Mouse (Mus musculus) midbrain, embryonic 10.5 days (tissue): ENCODE results near the gene Igflr1. TPM values are rescaled to one million over a fixed set of nuclear protein-coding genes. Genes with fewer than 3 reads are reported as not detected.

Experiments
- DNase-seq: peaks from one replicate; pipeline ENCODE4 v3.0.0-alpha.2; 2017; ENCODE audit warnings: low spot score
- H3K27ac ChIP-seq: fragments of 300-500 bp; sonication (generic); replicated peaks from 2 replicates; pipeline ENCODE4 v1.5.1; 2016; ENCODE audit warnings: mild to moderate bottlenecking
- H3K27me3 ChIP-seq: fragments of 300-500 bp; sonication (generic); 2 replicates; pipeline ENCODE4 v1.6.1; 2016; ENCODE audit warnings: low read depth, mild to moderate bottlenecking; ENCODE audit not compliant: poor library complexity, severe bottlenecking
- H3K36me3 ChIP-seq: fragments of 300-500 bp; sonication (generic); 2 replicates; pipeline ENCODE4 v1.6.1; 2016; ENCODE audit warnings: mild to moderate bottlenecking, moderate library complexity
- H3K4me1 ChIP-seq: fragments of 300-500 bp; sonication (generic); 2 replicates; pipeline ENCODE4 v1.6.1; 2016
- H3K4me3 ChIP-seq: fragments of 300-500 bp; sonication (generic); 2 replicates; pipeline ENCODE4 v1.5.1; 2016; ENCODE audit warnings: mild to moderate bottlenecking, moderate library complexity
- H3K9me3 ChIP-seq: fragments of 300-500 bp; sonication (generic); replicated peaks from 2 replicates; pipeline ENCODE4 v1.6.1; 2016; ENCODE audit warnings: mild to moderate bottlenecking
- WGBS: fragments of 180-500 bp; shearing (Covaris S2); methylation state at CpG from one replicate; pipeline ENCODE4 v1.1.7; 2016; 5-methylcytosine and 5-hydroxymethylcytosine counted together
- polyA plus RNA-seq: library from polyadenylated mRNA; unstranded; fragments of >200 nt; fragmentation: Nextera tagmentation; extraction: Ambion mirVana; gene quantifications from 2 replicates; pipeline ENCODE4 v1.2.1, GENCODE M21; 2016

Gene Igflr1
- polyA plus RNA-seq, 1 experiment from 2014 or later = 4.4 TPM

DNA sequence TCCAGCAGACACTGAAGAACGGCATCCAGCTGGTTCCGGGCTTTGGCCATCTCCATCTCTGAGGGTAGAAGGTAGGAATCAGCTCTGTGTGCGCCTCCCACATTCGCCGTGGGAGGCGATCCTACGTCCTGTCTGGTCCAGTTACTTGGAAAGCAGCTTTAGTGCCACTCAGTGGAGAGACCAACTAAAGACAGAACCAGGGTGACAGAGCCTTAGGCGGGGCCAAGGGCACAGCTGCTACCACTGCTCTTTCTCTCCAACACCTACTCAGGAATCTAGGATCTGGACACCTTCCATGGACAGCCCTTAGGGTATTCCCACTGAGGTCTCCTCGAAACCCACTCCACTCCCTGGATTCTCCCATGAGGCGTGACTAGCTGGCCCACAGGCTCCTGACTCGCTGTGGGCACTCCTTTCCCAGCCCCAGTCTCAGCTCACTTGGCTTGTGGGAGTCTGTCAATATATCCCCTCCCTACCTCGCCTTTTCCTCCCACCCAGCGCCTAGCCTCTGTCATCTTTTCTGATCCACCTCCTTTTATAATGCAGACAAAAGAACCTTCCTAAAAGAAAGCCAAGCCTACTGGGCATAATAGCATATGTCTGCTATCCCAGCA, 7.2 kb upstream of the Igflr1 start:
- 92% methylated on average over 13 of the region's 13 CpGs for WGBS

DNA sequence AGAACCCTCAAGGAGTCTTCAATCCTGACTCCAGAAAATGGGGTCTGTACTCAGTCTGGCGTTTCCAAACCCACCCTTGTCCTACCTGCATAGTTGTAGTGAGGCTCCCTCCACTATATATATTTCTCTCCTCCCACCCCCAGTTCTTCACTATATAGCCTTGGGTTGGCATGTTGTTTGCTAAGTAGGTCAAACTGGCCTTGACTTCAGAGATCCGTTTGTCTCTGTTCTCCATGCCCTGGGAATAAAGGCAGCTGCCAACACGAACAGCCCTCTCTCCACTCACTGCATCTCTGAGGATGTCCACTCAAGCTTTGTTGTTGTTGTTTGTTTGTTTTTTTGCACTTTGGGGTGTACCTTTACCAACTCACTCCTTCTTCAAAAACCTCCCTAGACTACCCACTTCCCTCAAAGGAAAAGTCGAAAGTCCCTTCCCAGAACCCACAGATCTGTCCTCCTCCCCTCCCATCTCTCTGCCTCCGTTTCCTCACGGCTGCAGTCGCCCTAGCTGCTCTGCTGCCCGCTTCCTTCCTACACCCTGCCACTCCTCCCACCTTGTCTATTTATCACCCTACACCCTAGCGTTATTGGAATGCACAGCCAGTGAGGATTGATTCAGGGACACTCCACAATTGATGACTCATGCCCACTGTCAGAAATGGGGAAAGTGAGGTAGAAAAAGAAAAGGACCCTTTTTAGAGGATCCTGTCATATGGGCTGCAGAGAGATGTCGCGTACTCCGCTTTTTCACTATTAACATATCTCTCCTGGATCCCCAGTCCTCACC, 6.4 kb upstream of the Igflr1 start:
- 20% methylated on average over 12 of the region's 12 CpGs for WGBS
- H3K36me3 ChIP-seq = peaks cover 44% of the 10 kb centered on the region
- peak overlapping the region; percentile 76 for H3K4me3 ChIP-seq
- no peak for DNase-seq
- H3K9me3 ChIP-seq = no peaks in the 10 kb centered on the region
- no peaks in the 10 kb centered on the region for H3K27me3 ChIP-seq
- peaks cover 33% of the 10 kb centered on the region for H3K4me1 ChIP-seq
- H3K27ac ChIP-seq = peak overlapping the region; percentile 81

More for the DNA sequence above, 7.2 kb upstream of the Igflr1 start:
- Histone ChIP-seq H3K9me3 (no peaks in the 10 kb centered on the region), H3K4me3 (peak overlapping the region; percentile 76), H3K4me1 (peaks cover 39% of the 10 kb centered on the region), H3K27me3 (0 out of 2 replicates have a peak, but pooled peaks cover 4% of the 10 kb centered on the region), H3K27ac (no peak overlapping the region), H3K36me3 (peaks cover 44% of the 10 kb centered on the region)
- no peak for DNase-seq

DNA sequence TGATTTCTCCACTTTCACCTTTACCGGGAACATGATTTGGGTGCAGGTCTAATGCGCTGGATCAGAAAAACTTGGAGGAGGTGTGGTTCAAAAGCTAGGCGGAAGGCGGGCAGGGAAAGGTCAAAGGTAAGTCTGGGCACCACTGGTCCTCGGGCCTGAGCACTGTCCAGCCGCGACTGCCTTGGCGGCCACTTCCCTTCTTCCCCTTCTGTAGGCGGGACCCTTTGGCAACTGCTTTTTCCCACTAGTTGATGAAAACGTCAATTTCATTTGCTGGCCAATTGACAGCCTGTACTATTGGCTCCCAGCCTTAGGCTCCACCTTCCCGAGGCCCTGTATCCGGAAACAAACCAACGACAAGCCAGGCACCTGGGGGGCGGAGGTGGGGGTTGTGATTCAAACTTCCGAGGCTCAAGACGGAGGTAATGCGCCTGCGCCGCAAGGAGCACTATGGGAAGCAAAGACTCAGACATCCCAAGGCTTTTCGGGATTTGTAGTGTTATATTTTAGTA, 5.7 kb upstream of the Igflr1 start, which contains the start of gene Lin37:
TSS of gene Lin37 (minus strand) at position 396 of the 512 bp plus-strand sequence.
- Histone ChIP-seq H3K4me3 (peak within 1 kb of the TSS; percentile 76), H3K4me1 (peaks cover 36% of the 10 kb centered on the region), H3K27me3 (no peaks in the 10 kb centered on the region), H3K9me3 (no peaks in the 10 kb centered on the region), H3K36me3 (peaks cover 39% of the 10 kb centered on the region), H3K27ac (peak within 1 kb of the TSS; percentile 81)
- 0% methylated on average over 20 of the region's 20 CpGs for WGBS
- DNase-seq = peak; percentile 95

DNA sequence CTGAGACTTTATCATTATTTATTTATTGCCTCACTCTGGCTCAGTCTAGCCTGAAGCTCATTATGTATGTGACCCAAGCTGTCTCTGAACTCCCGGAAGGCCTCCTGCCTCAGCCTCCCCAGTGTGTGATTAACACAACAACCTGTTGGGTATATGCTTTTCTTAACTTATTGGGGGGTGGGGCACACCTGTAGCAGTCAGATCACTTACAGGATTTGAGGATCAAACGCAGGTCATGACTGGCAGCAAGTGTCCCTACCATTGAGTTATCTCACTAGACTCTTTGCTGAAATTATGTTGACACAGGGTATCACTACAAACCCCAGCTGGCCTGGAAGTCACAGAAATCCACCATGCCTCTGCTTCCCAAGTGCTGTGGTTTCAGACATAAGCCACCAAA, 4.9 kb upstream of the Igflr1 start:
- Histone ChIP-seq H3K4me1 (peaks cover 36% of the 10 kb centered on the region), H3K9me3 (no peaks in the 10 kb centered on the region), H3K27me3 (no peaks in the 10 kb centered on the region), H3K36me3 (peaks cover 39% of the 10 kb centered on the region), H3K4me3 (peak overlapping the region; percentile 76; the same call in 1 of the 2 replicates), H3K27ac (no peak overlapping the region)
- WGBS = 74% methylated on average over 2 of the region's 2 CpGs
- DNase-seq = no peak

DNA sequence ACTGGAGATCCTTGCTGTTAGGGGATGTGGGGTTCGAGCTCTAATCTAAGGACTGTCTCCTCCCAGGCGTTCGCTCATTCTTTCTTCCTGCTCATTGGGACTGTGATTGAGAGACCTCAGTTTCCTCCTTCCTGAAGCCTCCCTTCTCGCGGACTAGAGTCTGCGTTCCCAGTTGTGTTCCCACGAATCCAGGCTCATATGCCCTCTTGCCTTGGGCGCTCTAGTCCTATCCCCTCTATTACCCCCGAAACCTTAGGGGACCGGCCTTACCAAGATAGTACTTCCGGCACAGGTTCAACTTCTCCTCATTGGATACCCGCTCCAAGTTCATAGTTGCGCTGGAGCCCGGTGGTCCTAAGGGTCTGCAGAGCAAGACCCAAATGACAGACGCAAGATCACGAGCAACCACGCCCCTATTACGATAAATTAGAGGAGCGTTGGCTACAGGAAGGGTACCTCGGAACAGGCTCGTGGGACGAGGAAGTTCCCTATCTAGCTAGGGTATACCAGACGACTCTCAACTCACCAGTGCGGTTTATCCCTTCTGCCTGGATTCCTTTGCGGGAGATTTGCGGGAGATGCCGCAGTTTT, 2.6 kb upstream of the Igflr1 start:
- DNase-seq = peak; percentile 33
- peaks cover 39% of the 10 kb centered on the region for H3K36me3 ChIP-seq
- WGBS = 4% methylated on average over 27 of the region's 27 CpGs
- H3K27me3 ChIP-seq = no peaks in the 10 kb centered on the region
- H3K4me1 ChIP-seq = peaks cover 33% of the 10 kb centered on the region
- H3K4me3 ChIP-seq = peak overlapping the region; percentile 71
- no peaks in the 10 kb centered on the region for H3K9me3 ChIP-seq
- peak overlapping the region; percentile 93 for H3K27ac ChIP-seq

DNA sequence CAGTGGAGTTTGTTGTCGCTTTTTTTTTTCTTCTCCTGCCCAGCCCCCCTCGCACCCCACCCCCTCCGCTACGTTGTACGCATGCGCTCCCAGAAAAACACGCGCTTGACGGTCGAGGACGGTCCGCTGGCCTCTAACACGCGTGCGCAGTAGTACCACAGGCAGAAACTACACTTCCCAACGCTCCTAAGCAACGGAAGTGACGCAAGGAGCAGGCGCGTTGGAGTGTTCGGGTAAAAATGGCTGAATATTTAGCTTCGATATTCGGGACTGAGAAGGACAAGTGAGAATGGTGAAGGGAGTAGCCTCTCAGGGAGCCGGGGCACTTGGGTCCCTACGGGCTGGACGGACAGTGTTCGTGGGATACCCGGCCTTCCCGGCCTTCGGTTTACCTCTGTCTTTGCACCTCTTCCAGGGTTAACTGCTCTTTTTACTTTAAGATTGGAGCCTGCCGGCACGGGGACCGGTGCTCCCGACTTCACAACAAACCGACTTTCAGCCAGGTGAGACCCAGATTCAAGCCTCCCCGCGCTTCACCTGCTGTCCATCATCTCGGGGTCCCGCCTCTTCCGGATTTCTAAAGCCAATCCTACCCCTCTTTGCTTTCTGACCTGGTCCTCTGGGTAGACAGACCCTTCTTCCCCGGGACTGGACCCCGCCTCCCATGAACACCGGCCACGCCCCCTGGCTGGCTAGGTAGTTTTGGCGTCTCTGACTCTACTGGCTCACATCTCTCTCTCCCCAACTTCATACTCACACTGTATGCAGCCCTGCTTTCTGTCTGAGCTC, 1.9 kb upstream of the Igflr1 start, which contains the start of the genes U2af1l4, Gm49396 and Psenen:
TSS of gene U2af1l4 (plus strand) at position 185 of the 789 bp plus-strand sequence.
TSS of gene Gm49396 (plus strand) at position 228 of the 789 bp plus-strand sequence.
TSS of gene Psenen (minus strand) at position 511 of the 789 bp plus-strand sequence.
- no peaks in the 10 kb centered on the region for H3K9me3 ChIP-seq
- peak; percentile 97 for DNase-seq
- no peaks in the 10 kb centered on the region for H3K27me3 ChIP-seq
- peak within 1 kb of the TSS; percentile 93 for H3K27ac ChIP-seq
- peak within 1 kb of the TSS; percentile 71 for H3K4me3 ChIP-seq
- H3K36me3 ChIP-seq = peaks cover 40% of the 10 kb centered on the region
- peaks cover 28% of the 10 kb centered on the region for H3K4me1 ChIP-seq
- WGBS = under 1% methylated on average over 45 of the region's 45 CpGs

DNA sequence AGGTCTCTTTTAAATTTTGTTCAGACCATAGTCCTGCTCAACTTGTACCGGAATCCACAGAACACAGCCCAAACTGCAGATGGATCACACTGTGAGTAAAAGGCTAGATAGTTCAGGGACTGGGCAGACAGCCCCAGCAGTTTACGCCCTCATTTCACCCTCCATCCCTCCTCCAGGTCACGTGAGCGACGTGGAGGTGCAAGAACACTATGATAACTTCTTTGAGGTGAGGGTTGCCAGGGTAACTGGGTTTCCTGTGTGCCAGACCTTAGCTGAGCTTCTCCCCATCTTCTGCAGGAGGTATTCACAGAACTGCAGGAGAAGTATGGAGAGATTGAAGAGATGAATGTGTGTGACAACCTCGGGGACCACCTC, 1.3 kb upstream of the Igflr1 start:
- H3K27ac ChIP-seq = peak overlapping the region; percentile 93
- DNase-seq = no peak
- WGBS = 26% methylated on average over 6 of the region's 6 CpGs

DNA sequence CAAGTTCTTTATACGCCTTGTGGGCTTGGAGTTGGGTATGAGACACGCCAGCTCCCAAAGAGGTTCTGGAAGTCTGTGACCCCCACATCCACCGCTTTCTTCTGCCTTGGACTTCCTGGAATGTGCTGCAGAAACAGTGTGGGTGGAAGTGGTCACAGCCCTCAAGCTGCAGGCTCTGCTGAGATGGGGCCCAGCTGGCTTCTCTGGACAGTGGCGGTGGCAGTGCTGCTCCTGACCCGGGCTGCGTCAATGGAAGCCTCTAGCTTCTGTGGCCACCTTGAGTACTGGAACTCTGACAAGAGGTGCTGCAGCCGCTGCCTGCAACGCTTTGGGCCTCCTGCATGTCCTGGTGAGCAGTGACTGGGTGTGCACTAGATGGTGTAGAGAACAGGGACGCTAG, 806 bp downstream of the Igflr1 start:
- Histone ChIP-seq H3K4me3 (no peak overlapping the region), H3K9me3 (no peaks in the 10 kb centered on the region), H3K27ac (no peak overlapping the region), H3K4me1 (peaks cover 14% of the 10 kb centered on the region), H3K27me3 (no peaks in the 10 kb centered on the region), H3K36me3 (peaks cover 68% of the 10 kb centered on the region)
- DNase-seq = no peak
- WGBS = 91% methylated on average over 9 of the region's 9 CpGs

More for the DNA sequence above, 1.3 kb upstream of the Igflr1 start:
- H3K4me3 ChIP-seq = peak overlapping the region; percentile 71
- H3K27me3 ChIP-seq = no peaks in the 10 kb centered on the region
- no peaks in the 10 kb centered on the region for H3K9me3 ChIP-seq
- H3K36me3 ChIP-seq = peaks cover 46% of the 10 kb centered on the region
- peaks cover 22% of the 10 kb centered on the region for H3K4me1 ChIP-seq

DNA sequence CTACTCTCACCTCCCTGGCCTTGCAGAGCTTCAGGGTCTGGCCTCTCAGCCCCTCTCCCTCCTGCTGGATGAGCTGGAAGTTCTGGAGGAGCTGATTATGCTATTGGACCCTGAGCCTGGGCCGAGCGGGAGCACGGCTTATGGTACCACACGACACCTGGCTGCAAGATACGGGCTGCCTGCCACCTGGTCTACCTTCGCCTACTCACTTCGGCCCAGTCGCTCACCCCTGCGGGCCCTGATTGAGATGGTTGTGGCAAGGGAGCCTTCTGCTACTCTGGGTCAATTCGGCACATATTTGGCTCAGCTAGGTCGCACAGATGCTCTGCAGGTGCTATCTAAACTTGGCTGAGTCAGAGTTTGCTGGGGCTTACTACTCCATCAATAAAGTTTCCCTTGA, 2.3 kb downstream of the Igflr1 start:
- Histone ChIP-seq H3K4me1 (peaks cover 9% of the 10 kb centered on the region), H3K36me3 (peaks cover 81% of the 10 kb centered on the region), H3K27ac (no peak overlapping the region), H3K27me3 (no peaks in the 10 kb centered on the region), H3K4me3 (no peak overlapping the region), H3K9me3 (no peaks in the 10 kb centered on the region)
- DNase-seq = no peak
- 96% methylated on average over 11 of the region's 11 CpGs for WGBS

DNA sequence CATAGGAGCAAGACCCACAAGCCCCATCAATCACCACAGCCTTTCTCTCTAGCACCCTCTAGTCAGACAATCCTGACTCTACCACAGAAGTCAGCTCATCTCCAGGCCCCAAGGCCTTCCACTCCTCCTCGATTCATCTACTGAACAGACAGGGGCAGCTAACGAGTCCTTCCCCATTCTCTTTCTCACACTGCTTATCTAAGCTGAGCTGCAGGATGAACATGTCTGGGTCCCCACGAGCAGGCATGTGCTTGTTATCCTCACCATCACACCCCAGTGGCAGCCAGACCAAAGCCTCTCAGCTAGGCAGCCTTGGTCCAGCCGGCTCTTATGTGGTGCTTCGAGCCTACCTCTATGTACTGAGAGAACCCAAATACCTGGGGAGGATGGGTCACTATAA, 7.2 kb downstream of the Igflr1 start:
- Histone ChIP-seq H3K9me3 (no peaks in the 10 kb centered on the region), H3K4me1 (no peaks in the 10 kb centered on the region), H3K36me3 (peaks cover 98% of the 10 kb centered on the region), H3K27me3 (no peaks in the 10 kb centered on the region), H3K27ac (no peak overlapping the region), H3K4me3 (no peak overlapping the region)
- DNase-seq = no peak
- WGBS = 87% methylated on average over 5 of the region's 5 CpGs

DNA sequence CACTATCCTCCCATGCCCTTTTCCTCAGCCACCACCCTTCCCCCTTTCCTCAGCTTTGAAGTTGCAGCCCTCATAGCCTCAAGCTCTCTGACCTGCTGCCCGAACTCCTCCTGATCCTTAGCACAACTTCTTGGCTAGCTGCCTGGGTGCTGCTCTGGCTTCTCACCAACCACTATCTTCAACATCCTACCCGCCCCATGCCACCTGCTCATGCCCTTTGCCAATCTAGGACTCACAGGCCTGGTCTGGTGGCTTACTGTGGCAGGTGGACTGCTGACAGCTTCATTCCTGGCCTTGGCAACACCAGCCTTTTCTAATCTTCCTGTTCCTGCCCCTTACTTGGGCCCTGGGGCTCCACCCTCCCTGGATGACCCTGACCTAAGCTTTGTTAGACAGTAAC, 7.7 kb downstream of the Igflr1 start:
- Histone ChIP-seq H3K27ac (no peak overlapping the region), H3K4me3 (no peak overlapping the region), H3K36me3 (peaks cover 100% of the 10 kb centered on the region), H3K9me3 (no peaks in the 10 kb centered on the region), H3K27me3 (no peaks in the 10 kb centered on the region), H3K4me1 (no peaks in the 10 kb centered on the region)
- 92% methylated on average over 2 of the region's 2 CpGs for WGBS
- no peak for DNase-seq

DNA sequence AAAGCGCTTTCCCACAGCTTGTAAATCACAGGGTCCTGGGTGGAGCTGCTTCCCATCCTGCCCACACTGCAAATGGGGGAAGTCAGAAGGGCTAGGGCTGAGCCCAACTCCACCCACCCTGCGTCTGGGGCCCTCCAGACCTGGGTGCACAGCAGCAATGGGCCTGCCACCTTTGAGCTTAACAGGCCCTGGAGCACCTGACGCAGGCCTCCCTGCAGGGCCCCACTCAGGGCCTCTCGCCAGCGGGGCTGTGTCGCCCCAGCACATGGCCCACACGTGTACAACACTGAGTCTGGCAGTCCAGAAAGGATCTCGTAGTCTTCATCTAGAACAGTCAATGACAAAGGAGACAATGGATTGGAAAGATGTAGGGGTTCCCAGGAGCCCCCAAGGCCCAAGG, 14.7 kb downstream of the Igflr1 start:
- Histone ChIP-seq H3K27ac (no peak overlapping the region), H3K27me3 (no peaks in the 10 kb centered on the region), H3K4me3 (no peak overlapping the region), H3K36me3 (peaks cover 99% of the 10 kb centered on the region), H3K4me1 (no peaks in the 10 kb centered on the region), H3K9me3 (no peaks in the 10 kb centered on the region)
- DNase-seq = no peak
- 95% methylated on average over 8 of the region's 8 CpGs for WGBS
